Mouse (Mus musculus): ENCODE data around the gene Neurog3.

DNA sequence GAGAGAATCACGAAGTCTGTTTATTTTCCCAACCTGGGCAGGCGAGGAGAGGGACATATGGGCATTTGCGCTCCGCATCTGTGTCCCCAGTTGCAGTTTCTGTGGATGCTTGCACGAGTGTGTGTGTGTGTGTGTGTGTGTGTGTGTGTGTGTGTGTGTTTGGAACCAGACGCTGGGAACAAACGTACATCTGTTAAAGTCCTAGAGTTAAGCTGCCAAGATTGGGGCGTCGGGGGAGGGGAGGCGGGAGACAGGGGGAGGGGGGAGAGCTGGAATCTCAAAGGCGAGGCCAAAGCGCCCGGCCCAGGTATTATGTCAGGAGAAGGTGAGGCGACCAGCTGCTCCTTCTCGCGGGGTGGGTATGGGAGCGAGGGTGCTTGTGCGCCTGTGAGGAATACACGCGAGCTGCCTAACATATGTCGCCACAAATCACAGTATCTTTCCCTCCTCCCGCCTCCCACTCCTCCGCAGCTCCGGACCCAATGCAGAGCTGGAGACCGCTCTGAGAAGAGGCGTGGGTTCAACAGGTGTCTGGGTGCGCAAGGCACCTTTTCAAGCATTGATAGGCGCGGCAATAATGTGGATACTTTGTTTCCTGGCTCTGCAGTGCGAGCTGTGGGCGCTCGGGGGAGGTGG is 4.5 kb upstream of the Neurog3 start:
- TF ChIP-seq POLR2A (IDR thresholded peaks at IDR 0.05; ENCODE audit: insufficient read depth, low read depth, low read length) (no peak), CTCF (IDR thresholded peaks at IDR 0.05; ENCODE audit: insufficient read depth, low read depth, low read length) (no peak)

All from olfactory bulb, adult 2 months (tissue).